Mouse (Mus musculus) limb, embryonic 12.5 days (tissue): ENCODE data around the gene Ift27. TPM values are rescaled to one million over a fixed set of nuclear protein-coding genes. Genes with fewer than 3 reads are reported as not detected.

Source experiments
- ATAC-seq: fragments of 200-750 bp; cut with Nextera tagmentation; 2 replicates; pipeline ENCODE4 v1.8.0; 2017; ENCODE audit warnings: low read depth, moderate TSS enrichment; ENCODE audit not compliant: insufficient number of reproducible peaks, insufficient read depth, low FRiP score, low TSS enrichment
- H3K27ac ChIP-seq: fragments of 300-500 bp; sonication (generic); 2 replicates; pipeline ENCODE4 v1.5.1; 2016; ENCODE audit warnings: mild to moderate bottlenecking, moderate library complexity
- H3K27me3 ChIP-seq: fragments of 300-500 bp; sonication (generic); 2 replicates; pipeline ENCODE4 v1.6.1; 2016; ENCODE audit warnings: mild to moderate bottlenecking, moderate library complexity
- H3K36me3 ChIP-seq: fragments of 300-500 bp; sonication (generic); 2 replicates; pipeline ENCODE4 v1.6.1; 2016; ENCODE audit warnings: mild to moderate bottlenecking, moderate library complexity
- H3K4me1 ChIP-seq: fragments of 300-500 bp; sonication (generic); replicated peaks from 2 replicates; pipeline ENCODE4 v1.6.1; 2016
- H3K4me2 ChIP-seq: fragments of 300-500 bp; sonication (generic); 2 replicates; pipeline ENCODE4 v1.6.1; 2016; ENCODE audit warnings: mild to moderate bottlenecking, moderate library complexity
- H3K4me3 ChIP-seq: fragments of 300-500 bp; sonication (generic); replicated peaks from 2 replicates; pipeline ENCODE4 v1.5.1; 2016; ENCODE audit warnings: mild to moderate bottlenecking
- H3K9ac ChIP-seq: fragments of 300-500 bp; sonication (generic); replicated peaks from 2 replicates; pipeline ENCODE4 v1.6.1; 2016; ENCODE audit warnings: mild to moderate bottlenecking, moderate library complexity
- H3K9me3 ChIP-seq: fragments of 300-500 bp; sonication (generic); 2 replicates; pipeline ENCODE4 v1.6.1; 2016; ENCODE audit warnings: mild to moderate bottlenecking, moderate library complexity
- WGBS: fragments of 180-500 bp; shearing (Covaris S2); methylation state at CpG from one replicate; pipeline ENCODE4 v1.1.7; 2016; 5-methylcytosine and 5-hydroxymethylcytosine counted together
- polyA plus RNA-seq: library from polyadenylated mRNA; unstranded; fragments of >200 nt; fragmentation: Nextera tagmentation; extraction: Ambion mirVana; gene quantifications from 2 replicates; pipeline ENCODE4 v1.2.1, GENCODE M21; 2016

The Ift27 gene
- polyA plus RNA-seq, 1 experiment from 2014 or later: 98.1 TPM

- 86% methylated on average over 3 of the region's 3 CpGs for WGBS
Observed at GRCm38 (mm10) chr15:78188546-78188945, 14.6 kb upstream of the Ift27 start.

GRCm38 (mm10) chr15:78186906-78187305, 13.0 kb upstream of the Ift27 start:
- 55% methylated on average over 5 of the region's 5 CpGs for WGBS
- H3K27me3 ChIP-seq: peaks cover 22% of the 10 kb centered on the region
- no peaks in the 10 kb centered on the region for H3K36me3 ChIP-seq
- no peak for ATAC-seq
- no peaks in the 10 kb centered on the region for H3K9me3 ChIP-seq
- peaks cover 4% of the 10 kb centered on the region; the same call in 1 of the 2 replicates for H3K4me1 ChIP-seq
- no peak overlapping the region for H3K27ac ChIP-seq
- no peak overlapping the region for H3K4me3 ChIP-seq
- H3K4me2 ChIP-seq: no peak overlapping the region
- no peak overlapping the region for H3K9ac ChIP-seq

More at GRCm38 (mm10) chr15:78188546-78188945, 14.6 kb upstream of the Ift27 start:
- no peaks in the 10 kb centered on the region for H3K9me3 ChIP-seq
- no peak overlapping the region for H3K4me3 ChIP-seq
- peaks cover 8% of the 10 kb centered on the region for H3K27me3 ChIP-seq
- no peak overlapping the region for H3K27ac ChIP-seq
- no peak overlapping the region for H3K9ac ChIP-seq
- H3K4me1 ChIP-seq: peaks cover 4% of the 10 kb centered on the region; the same call in 1 of the 2 replicates
- no peak for ATAC-seq
- no peaks in the 10 kb centered on the region for H3K36me3 ChIP-seq
- no peak overlapping the region for H3K4me2 ChIP-seq

- ATAC-seq: no peak
- H3K27me3 ChIP-seq: peaks cover 34% of the 10 kb centered on the region
- peaks cover 4% of the 10 kb centered on the region; the same call in 1 of the 2 replicates for H3K4me1 ChIP-seq
- H3K27ac ChIP-seq: no peak overlapping the region
- no peaks in the 10 kb centered on the region for H3K9me3 ChIP-seq
- no peak overlapping the region for H3K4me3 ChIP-seq
- no peak overlapping the region for H3K4me2 ChIP-seq
- H3K9ac ChIP-seq: no peak overlapping the region
- no peaks in the 10 kb centered on the region for H3K36me3 ChIP-seq
- 88% methylated on average over 4 of the region's 4 CpGs for WGBS
Observed at GRCm38 (mm10) chr15:78185609-78186008, 11.7 kb upstream of the Ift27 start.

- ATAC-seq: no peak
- H3K4me1 ChIP-seq: peaks cover 4% of the 10 kb centered on the region; the same call in 1 of the 2 replicates
- H3K27me3 ChIP-seq: peaks cover 34% of the 10 kb centered on the region
- H3K4me2 ChIP-seq: peak overlapping the region; percentile 23; the same call in 1 of the 2 replicates
- no peak overlapping the region for H3K4me3 ChIP-seq
- H3K27ac ChIP-seq: no peak overlapping the region
- H3K36me3 ChIP-seq: no peaks in the 10 kb centered on the region
- no peak overlapping the region for H3K9ac ChIP-seq
- no peaks in the 10 kb centered on the region for H3K9me3 ChIP-seq
- WGBS: 3% methylated on average over 10 of the region's 10 CpGs
Observed at GRCm38 (mm10) chr15:78184855-78185254, 10.9 kb upstream of the Ift27 start.

- no peak for ATAC-seq
- Histone ChIP-seq H3K4me1 (peaks cover 7% of the 10 kb centered on the region), H3K27ac (no peak overlapping the region), H3K9ac (no peak overlapping the region), H3K4me2 (no peak overlapping the region), H3K4me3 (no peak overlapping the region), H3K36me3 (no peaks in the 10 kb centered on the region), H3K27me3 (peaks cover 34% of the 10 kb centered on the region), H3K9me3 (no peaks in the 10 kb centered on the region)
- WGBS: 44% methylated on average over 8 of the region's 8 CpGs
Observed at GRCm38 (mm10) chr15:78181701-78182405, 7.9 kb upstream of the Ift27 start.

GRCm38 (mm10) chr15:78179775-78180174, 5.9 kb upstream of the Ift27 start:
- peaks cover 5% of the 10 kb centered on the region; the same call in 1 of the 2 replicates for H3K4me1 ChIP-seq
- no peak overlapping the region for H3K4me3 ChIP-seq
- H3K27ac ChIP-seq: no peak overlapping the region
- no peak for ATAC-seq
- no peaks in the 10 kb centered on the region for H3K9me3 ChIP-seq
- no peaks in the 10 kb centered on the region for H3K36me3 ChIP-seq
- 70% methylated on average over 3 of the region's 3 CpGs for WGBS
- peaks cover 34% of the 10 kb centered on the region for H3K27me3 ChIP-seq
- no peak overlapping the region for H3K4me2 ChIP-seq
- no peak overlapping the region for H3K9ac ChIP-seq

GRCm38 (mm10) chr15:78178397-78178796, 4.5 kb upstream of the Ift27 start:
- Histone ChIP-seq H3K27ac (no peak overlapping the region), H3K4me2 (no peak overlapping the region), H3K36me3 (no peaks in the 10 kb centered on the region), H3K9ac (no peak overlapping the region), H3K27me3 (peaks cover 25% of the 10 kb centered on the region), H3K9me3 (no peaks in the 10 kb centered on the region), H3K4me3 (no peak overlapping the region), H3K4me1 (peaks cover 10% of the 10 kb centered on the region)
- ATAC-seq: no peak
- WGBS: 4% methylated on average over 9 of the region's 9 CpGs

GRCm38 (mm10) chr15:78177257-78177656, 3.4 kb upstream of the Ift27 start:
- 65% methylated on average over 10 of the region's 10 CpGs for WGBS
- Histone ChIP-seq H3K9me3 (no peaks in the 10 kb centered on the region), H3K4me2 (no peak overlapping the region), H3K27ac (no peak overlapping the region), H3K27me3 (peaks cover 16% of the 10 kb centered on the region; the same call in 1 of the 2 replicates), H3K36me3 (no peaks in the 10 kb centered on the region), H3K9ac (no peak overlapping the region), H3K4me1 (peaks cover 21% of the 10 kb centered on the region), H3K4me3 (no peak overlapping the region)
- ATAC-seq: no peak

GRCm38 (mm10) chr15:78174887-78175245, 959 bp upstream of the Ift27 start:
- H3K4me2 ChIP-seq: peak overlapping the region; percentile 60
- H3K27me3 ChIP-seq: no peaks in the 10 kb centered on the region
- H3K4me1 ChIP-seq: peaks cover 22% of the 10 kb centered on the region
- H3K9ac ChIP-seq: peak overlapping the region; percentile 50; the same call in 1 of the 2 replicates
- ATAC-seq: no peak
- 77% methylated on average over 6 of the region's 6 CpGs for WGBS
- H3K27ac ChIP-seq: no peak overlapping the region
- H3K36me3 ChIP-seq: peaks cover 8% of the 10 kb centered on the region; the same call in 1 of the 2 replicates
- H3K9me3 ChIP-seq: no peaks in the 10 kb centered on the region
- peak overlapping the region; percentile 65 for H3K4me3 ChIP-seq

- H3K27me3 ChIP-seq: no peaks in the 10 kb centered on the region
- no peak; the same call in 1 of the 2 replicates for ATAC-seq
- H3K9ac ChIP-seq: peak overlapping the region; percentile 70
- peaks cover 8% of the 10 kb centered on the region; the same call in 1 of the 2 replicates for H3K36me3 ChIP-seq
- peak overlapping the region; percentile 65 for H3K4me3 ChIP-seq
- 27% methylated on average over 26 of the region's 26 CpGs for WGBS
- H3K27ac ChIP-seq: 0 out of 2 replicates have a peak overlapping the region, but pooled peaks have one; percentile 12
- H3K4me1 ChIP-seq: peaks cover 20% of the 10 kb centered on the region
- H3K9me3 ChIP-seq: no peaks in the 10 kb centered on the region
- H3K4me2 ChIP-seq: peak overlapping the region; percentile 91
Observed at GRCm38 (mm10) chr15:78172899-78173817, 749 bp downstream of the Ift27 start.
